Mouse (Mus musculus): Measurements from ENCODE around the gene Lmntd1. TPM values are rescaled to one million over a fixed set of nuclear protein-coding genes. Genes with fewer than 3 reads are reported as not detected.

Gene Lmntd1
- total RNA-seq, 1 experiment from 2014 or later, result 0.39 TPM

DNA sequence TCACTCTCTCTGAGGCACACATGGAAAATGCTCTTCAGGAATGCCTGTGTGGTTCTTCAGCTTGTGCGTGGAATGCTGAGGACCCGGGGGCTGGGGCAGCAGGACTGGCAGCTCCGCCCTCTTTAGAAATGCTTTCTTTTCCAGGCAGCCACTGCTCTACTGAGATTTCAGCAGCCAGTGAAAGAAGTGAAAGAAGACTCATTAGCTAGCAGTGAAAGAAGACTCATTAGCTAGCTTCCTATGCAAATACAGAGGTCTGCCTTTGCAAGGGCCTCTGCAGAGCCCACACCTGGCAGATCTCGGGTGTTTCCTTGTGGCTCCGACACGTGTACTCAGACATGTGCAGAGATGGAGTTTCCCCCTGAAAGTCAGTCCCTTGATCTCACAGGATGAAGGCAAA lies 234.9 kb downstream of the Lmntd1 start:
- no peak for DNase-seq

DNA sequence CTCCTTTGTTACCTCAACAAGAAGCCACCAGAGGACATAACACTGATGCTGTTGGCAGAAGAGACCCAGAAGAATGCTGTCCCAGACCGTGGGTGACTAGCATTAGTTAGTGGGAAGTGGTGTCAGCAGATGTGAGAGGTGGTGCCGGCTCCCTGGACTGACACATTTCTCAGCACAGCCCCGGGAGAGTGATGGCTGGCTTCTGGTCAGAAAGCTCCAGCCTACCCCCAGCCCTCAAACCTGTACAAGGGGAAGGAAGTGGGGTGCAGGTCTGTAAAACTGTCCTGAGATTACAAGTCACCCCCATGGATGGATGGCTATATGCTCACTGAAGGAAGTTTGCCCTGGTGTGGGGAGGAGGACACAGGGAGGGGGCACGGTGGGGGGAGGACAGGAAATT lies 235.4 kb downstream of the Lmntd1 start:
- no peak for DNase-seq

DNA sequence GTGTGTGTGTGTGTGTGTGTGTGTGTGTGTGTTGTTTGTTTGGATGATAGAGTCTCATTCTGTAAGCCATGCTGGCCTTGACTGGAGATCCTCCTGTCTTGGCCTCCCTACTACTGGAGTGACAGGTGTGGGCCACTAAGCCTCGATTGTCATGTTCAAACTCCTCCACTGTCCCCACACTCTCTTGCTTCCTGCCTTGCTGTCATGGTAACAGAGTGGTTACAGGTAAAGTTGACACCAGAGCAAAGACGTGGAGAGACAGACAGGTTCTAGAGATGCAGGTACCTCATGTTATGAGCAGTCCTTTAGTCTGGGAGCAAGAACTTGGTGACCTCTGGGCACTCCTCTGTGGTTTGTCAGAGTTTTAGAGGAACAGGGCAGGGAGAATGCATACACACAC lies 239.7 kb downstream of the Lmntd1 start:
- DNase-seq, result no peak

GRCm38 (mm10) chr6:145373712-145374221 lies 240.4 kb downstream of the Lmntd1 start:
- DNase-seq, result peak; percentile 24

DNA sequence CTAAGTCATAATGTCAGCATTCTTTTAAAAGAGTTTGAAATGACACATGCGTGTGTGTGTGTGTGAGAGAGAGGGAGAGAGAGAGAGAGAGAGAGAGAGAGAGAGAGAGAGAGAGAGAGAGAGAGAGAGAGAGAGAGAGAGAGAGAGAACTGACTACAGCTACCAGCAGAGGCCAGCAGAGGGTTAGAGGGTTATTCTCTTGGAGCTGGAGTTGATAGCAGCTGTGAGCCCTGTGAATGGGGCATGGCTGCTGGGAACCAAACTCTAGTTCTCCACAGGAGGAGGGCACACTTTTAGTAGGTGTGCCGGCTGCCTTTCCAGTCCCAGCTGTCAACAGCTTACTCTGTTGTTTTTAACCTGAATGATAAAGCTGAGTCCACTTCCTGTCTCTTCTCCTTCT lies 242.1 kb downstream of the Lmntd1 start:
- no peak for DNase-seq

- DNase-seq, result no peak
These were observed 242.5 kb downstream of the Lmntd1 start for GRCm38 (mm10) chr6:145371586-145371985.

- no peak for DNase-seq
These were observed 243.8 kb downstream of the Lmntd1 start for GRCm38 (mm10) chr6:145370302-145370701.

DNA sequence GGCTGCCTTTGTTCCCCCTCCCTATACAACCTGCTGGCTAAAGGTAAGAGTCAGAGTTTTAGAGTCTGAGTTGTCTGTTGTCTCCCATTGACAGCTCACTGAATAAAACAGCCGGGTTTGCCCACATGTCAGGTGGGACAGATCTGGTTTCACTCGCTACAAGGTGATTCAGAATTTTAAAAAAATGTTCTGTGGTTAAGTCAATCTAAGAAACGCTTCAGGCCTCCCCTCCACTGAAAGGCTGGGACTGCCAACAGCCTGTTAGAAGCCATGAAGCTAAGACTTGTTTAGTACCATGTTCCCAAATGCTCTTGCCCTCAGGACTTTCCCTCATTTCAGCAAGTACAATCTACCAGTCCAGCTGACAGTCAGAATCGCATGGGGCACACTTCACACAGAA lies 244.8 kb downstream of the Lmntd1 start:
- no peak for DNase-seq

DNA sequence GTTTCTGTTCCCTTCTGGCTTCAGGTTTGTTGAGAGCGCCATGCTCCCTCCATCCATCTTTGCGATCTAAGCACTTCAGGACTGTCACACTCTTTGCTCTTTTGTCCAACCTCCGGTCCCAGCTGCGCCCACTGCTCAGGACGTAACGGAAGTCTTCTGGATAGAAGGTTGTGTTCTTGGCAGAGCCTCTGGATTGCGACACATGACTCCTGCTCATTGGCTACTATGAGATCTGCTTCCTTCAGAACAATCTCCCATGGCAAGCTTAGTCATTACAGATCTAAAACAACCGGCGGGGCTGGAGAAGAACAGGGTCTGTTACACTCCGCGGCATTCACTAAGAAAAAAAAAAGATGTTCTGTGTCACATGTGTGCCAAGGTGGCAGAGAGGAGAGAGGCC lies 247.6 kb downstream of the Lmntd1 start:
- no peak for DNase-seq

GRCm38 (mm10) chr6:145363698-145364097 lies 250.4 kb downstream of the Lmntd1 start:
- DNase-seq, result no peak

DNA sequence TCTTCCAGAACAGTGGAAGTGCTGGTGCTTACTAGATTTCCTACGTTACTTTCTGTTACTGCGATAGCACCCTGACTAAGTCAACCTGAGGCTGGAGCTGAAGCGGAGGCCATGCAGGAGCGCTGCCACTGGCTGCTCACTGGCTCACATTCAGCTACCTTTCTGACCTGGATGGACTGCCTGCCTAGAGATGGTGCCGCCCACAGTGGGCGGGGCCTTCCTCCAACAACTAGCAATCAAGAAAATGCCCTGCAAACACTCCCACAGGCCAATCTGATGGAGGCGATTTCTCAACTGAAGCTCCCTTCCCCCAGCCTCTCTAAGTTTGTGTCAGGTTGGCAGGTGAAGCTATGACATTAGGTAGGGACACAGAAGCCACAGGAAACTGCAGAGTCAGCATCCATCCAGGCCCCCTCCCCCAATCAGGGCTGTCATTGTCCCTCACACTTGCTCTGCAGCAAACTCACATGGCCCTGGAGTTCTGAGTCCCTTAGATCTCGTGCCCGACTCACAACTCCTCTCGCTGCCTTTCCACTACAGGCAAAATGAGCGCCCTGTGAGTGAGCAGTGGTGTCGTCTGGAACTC lies 252.9 kb downstream of the Lmntd1 start:
- no peak for DNase-seq

DNA sequence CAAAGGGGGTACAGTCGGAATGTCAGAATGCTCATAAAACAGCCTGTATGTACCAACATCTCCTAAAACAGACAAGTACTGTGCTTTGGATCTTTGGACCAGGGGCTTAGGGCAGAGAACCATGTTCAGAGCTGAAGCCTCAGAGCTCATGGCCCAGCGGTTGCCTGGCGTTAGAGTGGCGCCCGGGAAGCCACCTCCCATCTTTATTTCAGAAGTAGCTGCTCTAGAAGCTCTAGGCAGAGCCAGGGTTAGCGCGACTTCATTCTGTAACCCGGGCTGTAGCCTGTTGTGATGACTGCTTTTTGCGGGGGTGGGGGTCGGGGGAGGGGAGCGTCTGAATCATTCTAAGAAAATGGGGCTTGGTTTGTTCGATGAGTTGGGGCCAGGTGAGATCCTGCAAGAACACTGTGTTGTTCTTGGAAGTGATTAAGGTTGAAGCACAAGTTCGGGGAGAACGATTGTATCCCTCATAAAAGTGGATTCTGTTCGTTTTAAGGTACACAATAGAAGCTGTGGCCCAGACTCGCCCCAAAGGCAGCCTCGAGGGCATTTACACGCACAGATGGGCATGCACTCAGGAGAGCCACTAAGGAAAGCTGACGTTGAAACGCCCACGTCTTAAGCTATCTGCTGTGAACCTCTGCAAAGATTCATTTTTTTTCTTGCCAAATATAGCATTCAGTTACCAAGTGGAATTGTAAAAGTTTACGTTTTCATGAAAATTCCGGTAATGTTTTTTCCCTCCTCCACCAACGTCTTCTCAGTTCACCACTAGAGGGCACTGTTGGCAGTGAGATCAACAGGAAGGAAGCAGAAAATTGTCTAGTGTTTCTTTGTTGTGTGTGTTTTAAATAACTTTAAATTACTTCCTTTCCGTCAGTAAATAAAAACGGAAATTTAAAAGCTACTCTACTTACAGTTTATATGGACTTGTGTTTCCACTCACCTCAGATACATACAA lies 254.4 kb downstream of the Lmntd1 start:
- peak; percentile 46 for DNase-seq

DNA sequence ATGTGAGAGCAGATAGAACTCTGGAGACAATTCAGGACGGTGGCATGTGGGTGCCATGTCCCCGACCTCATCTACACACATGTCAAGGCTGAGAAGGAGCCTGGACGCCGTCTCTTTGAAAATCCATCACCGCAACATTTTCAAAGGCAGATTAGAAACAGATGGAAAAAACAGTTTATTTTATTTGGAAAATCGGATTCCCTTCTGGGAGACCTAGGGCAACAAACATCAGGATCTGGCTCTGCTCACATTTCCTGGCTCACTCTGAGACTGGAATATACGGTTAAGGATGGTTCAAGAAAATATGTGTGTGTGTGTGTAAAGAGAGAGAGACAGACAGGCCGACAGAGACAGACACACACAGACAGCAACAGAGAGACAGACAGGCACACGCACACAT lies 256.1 kb downstream of the Lmntd1 start:
- DNase-seq, result no peak

DNA sequence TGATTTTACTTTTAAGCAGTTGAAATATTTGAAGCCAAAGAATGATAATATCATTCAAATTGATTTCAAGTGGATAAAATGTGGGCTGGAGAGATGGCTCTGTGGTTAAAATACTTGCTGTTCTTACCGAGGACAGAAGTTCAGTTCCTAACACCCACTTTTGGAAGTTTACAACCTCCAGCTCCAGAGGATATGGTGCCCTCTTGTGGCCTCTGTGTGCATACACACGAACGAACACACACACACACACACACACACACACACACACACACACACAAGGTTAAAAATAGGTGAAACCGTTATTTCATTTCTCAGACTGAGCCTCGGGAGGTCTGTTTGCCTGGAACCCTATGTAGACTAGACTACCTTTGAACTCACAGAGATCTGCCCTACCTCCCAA lies 260.3 kb downstream of the Lmntd1 start:
- no peak for DNase-seq

DNA sequence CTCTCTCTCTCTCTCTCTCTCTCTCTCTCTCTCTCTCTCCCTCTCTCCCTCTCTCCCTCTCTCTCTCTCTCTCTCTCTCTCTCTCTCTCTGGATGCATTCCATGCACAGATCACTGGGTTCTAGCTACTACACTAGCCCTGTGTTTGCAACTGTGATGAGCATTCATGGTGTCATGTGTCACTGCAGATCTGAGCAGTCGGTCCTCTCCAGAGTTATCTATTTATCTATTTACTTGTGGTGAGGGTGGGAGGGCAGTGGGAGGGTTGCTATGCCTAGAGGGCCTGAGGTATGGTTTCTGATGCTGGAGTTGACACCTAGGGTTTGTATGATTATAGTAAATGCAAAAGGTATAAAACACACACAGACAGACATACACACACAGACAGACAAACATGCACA lies 261.4 kb downstream of the Lmntd1 start:
- DNase-seq, result no peak

GRCm38 (mm10) chr6:145348196-145348915 lies 265.8 kb downstream of the Lmntd1 start:
- peak; percentile 27 for DNase-seq

GRCm38 (mm10) chr6:145347641-145348040 lies 266.5 kb downstream of the Lmntd1 start:
- DNase-seq, result no peak

GRCm38 (mm10) chr6:145346789-145347557 lies 267.1 kb downstream of the Lmntd1 start:
- peak; percentile 51 for DNase-seq

DNA sequence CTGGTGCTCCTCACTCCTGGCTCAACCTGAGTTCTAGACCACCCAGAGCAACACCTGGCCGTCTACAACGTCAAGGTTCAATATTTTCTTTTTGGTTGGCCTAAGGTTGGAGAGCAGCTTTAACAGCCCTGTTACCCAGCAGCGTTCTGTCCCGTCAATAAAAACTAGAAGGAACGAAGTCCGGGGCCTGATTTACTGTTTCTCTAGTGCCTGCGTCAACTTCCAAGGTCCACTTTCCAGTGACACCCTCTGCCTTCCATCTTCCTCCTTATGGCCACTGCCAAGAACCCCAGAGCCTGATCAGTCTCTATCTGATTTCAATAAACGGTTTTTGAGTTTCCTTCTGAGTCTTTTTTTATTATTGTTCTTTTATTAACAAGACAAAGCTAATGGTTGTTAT lies 267.8 kb downstream of the Lmntd1 start:
- no peak for DNase-seq

DNA sequence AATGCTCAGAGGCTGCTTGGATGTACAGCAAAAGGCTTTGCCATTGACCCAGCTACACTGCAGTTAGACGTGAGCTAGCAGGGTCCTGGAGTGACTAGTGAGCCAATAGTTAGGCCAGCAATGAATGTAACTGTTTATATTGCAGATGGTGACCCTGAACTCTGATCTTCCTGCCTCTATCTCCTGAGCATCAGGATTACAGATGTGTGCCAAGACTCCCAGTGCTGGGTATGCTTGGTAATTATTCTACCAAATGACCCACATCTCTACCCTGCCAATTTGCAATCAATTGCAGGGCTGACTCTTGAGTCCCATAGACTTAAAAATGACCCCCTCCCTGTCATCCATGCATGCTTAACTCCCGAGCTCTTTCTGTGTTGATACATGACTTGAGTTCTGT lies 269.4 kb downstream of the Lmntd1 start:
- DNase-seq, result no peak

GRCm38 (mm10) chr6:145343457-145343856 lies 270.7 kb downstream of the Lmntd1 start:
- no peak for DNase-seq

- DNase-seq, result no peak
These were observed 271.3 kb downstream of the Lmntd1 start for GRCm38 (mm10) chr6:145342836-145343235.

Data from adrenal gland, postnatal 25 days (tissue).